ENCODE assay signal across 19 mouse cellular contexts in genomic region chr1:181237332-181237731, GRCm38 (mm10). TPM values are rescaled to one million over a fixed set of nuclear protein-coding genes. Genes with fewer than 3 reads are reported as not detected.
DNase-seq lines count a peak whose midpoint lies in the region; ATAC-seq and TF ChIP-seq lines count a peak whose summit lies in the region.
"Had no signal": no experiment of that assay in that cellular context is flagged by ENCODE, and none has a peak within 500 bp of the region (broad histone marks: within the 10 kb centered on the region; RNA-seq: fewer than 3 reads in every experiment).

No protein-coding gene starts in this region.

- TF ChIP-seq CTCF in G1E (IDR thresholded peaks at IDR 0.05; ENCODE audit: low read depth, low read length), result no peak

- peaks cover 8% of the 10 kb centered on the region for H3K27me3 ChIP-seq in G1E (ENCODE audit: insufficient read depth, low read length)
- H3K27me3 ChIP-seq: embryonic facial prominence, embryonic 15.5 days; hindbrain, embryonic 12.5 days; limb, embryonic 12.5 days had no signal

- peak; percentile 48 to 53 for DNase-seq in spleen, adult 18-20 months
- DNase-seq in spleen, postnatal 14 days (ENCODE audit: low spot score in 2 of 2), result no peak
- DNase-seq in G1E (ENCODE audit: low spot score), result no peak
- no peak for DNase-seq in embryo, embryonic 11 days
- no peak for DNase-seq in retina, embryonic 14.5 days (ENCODE audit: low spot score)
- DNase-seq: cerebellum, postnatal 14 days; gastrocnemius, postnatal 25 days; heart, postnatal 10 days; kidney, postnatal 4 days; lung, postnatal 10 days; thymus, postnatal 25 days had no signal

- H3K4me1 ChIP-seq in G1E (ENCODE audit: insufficient read depth, low read depth, low read length), result peaks cover 13% of the 10 kb centered on the region

- H3K9me3 ChIP-seq in G1E (replicated peaks), result no peaks in the 10 kb centered on the region
- H3K9me3 ChIP-seq: embryonic facial prominence, embryonic 15.5 days; hindbrain, embryonic 12.5 days; limb, embryonic 12.5 days had no signal

- ATAC-seq in G1E (ENCODE audit: extremely low read depth, insufficient number of reproducible peaks, low FRiP score, poor library complexity, severe bottlenecking), result peak; percentile 47
- peak; percentile 67; the same call in 1 of the 2 replicates for ATAC-seq in common myeloid progenitor, adult 5-6 weeks (replicated peaks; ENCODE audit: low read depth, poor library complexity, severe bottlenecking)
- peak; percentile 44 for ATAC-seq in neutrophil, adult 5-6 weeks (ENCODE audit: extremely low read depth, insufficient number of reproducible peaks, low FRiP score, poor library complexity, severe bottlenecking)
- ATAC-seq: CD4-positive, CD25-positive, alpha-beta regulatory T cell, adult 4 months; forebrain, embryonic 16.5 days; midbrain, embryonic 16.5 days had no signal

- no peaks in the 10 kb centered on the region for H3K36me3 ChIP-seq in G1E (replicated peaks)
- H3K36me3 ChIP-seq: embryonic facial prominence, embryonic 15.5 days; hindbrain, embryonic 12.5 days; limb, embryonic 12.5 days had no signal

- no peak overlapping the region for H3K4me3 ChIP-seq in G1E (ENCODE audit: low read depth, low read length)
- H3K4me3 ChIP-seq: embryonic facial prominence, embryonic 15.5 days; hindbrain, embryonic 12.5 days; limb, embryonic 12.5 days had no signal

RNA-seq across cellular contexts. Expression of gene Wdr26, which starts 25.5 kb away (rescaled TPM):
- total RNA-seq in G1E (2014; fragmentation: Nextera tagmentation) (239 and 297 TPM in 2 replicates), G1E (2017) (96.4 and 101 TPM in 2 replicates)
- 28.1 and 39.9 TPM in 2 replicates for polyA plus RNA-seq in G1E (2012)
- total RNA-seq in common myeloid progenitor, adult 5-6 weeks (2017), result 107 and 130 TPM in 2 replicates
- 206 and 210 TPM in 2 replicates for total RNA-seq in neutrophil, adult 5-6 weeks (2017)

Comparison
In these comparisons a context has a peak if more than half of its experiments do, and no peak if none do; other contexts are left out.
1. DNase-seq: peak in spleen, adult 18-20 months (2 of 2); none in spleen, postnatal 14 days (0 of 2), G1E (single experiment), embryo, embryonic 11 days (single experiment) and retina, embryonic 14.5 days (single experiment).
2. Peak in every context shown above with its lines, with median percentiles within 50 percentile points of each other: ATAC-seq.